Mouse (Mus musculus) ES-E14 (cell line): ENCODE data around the gene Pigb. TPM values are rescaled to one million over a fixed set of nuclear protein-coding genes. Genes with fewer than 3 reads are reported as not detected.

ENCODE experiments used
- DNase-seq: peaks from one replicate; pipeline ENCODE4 v3.0.0-alpha.2; 2013; ENCODE audit warnings: low read depth, low spot score
- H3K27ac ChIP-seq: 2 replicates; pipeline ENCODE4 v1.5.1; 2012; ENCODE audit warnings: low read depth, mild to moderate bottlenecking, low read length, moderate library complexity, mixed read lengths; ENCODE audit not compliant: poor library complexity, insufficient read depth, severe bottlenecking
- H3K36me3 ChIP-seq: 2 replicates; pipeline ENCODE4 v1.6.1; 2012; ENCODE audit warnings: mild to moderate bottlenecking, low read length, moderate library complexity, mixed read lengths; ENCODE audit not compliant: control insufficient read depth, poor library complexity, insufficient read depth, severe bottlenecking
- H3K4me1 ChIP-seq, 2 experiments: fragments of 150-350 bp in 1 of 2; sonication (generic) in 1 of 2; 2 replicates each; pipeline ENCODE4 v1.6.1; 2012; ENCODE audit warnings: low read length in 2 of 2, mild to moderate bottlenecking in 1 of 2, mixed read lengths in 1 of 2; ENCODE audit not compliant: control insufficient read depth in 2 of 2, insufficient read depth in 2 of 2, poor library complexity in 1 of 2
- H3K4me3 ChIP-seq, 2 experiments: fragments of 150-350 bp in 1 of 2; sonication (generic) in 1 of 2; 2 replicates each; pipeline ENCODE4 v1.5.1; 2012; ENCODE audit warnings: low read length in 2 of 2, low read depth in 1 of 2, mild to moderate bottlenecking in 1 of 2, mixed read lengths in 1 of 2; ENCODE audit not compliant: insufficient read depth in 1 of 2, poor library complexity in 1 of 2, severe bottlenecking in 1 of 2
- H3K9ac ChIP-seq: 2 replicates; pipeline ENCODE4 v1.6.1; 2012; ENCODE audit warnings: low read depth, mild to moderate bottlenecking, low read length, mixed read lengths; ENCODE audit not compliant: poor library complexity, insufficient read depth, severe bottlenecking
- H3K9me3 ChIP-seq: fragments of 150-350 bp; sonication (generic); 2 replicates; pipeline ENCODE4 v1.6.1; 2012; ENCODE audit warnings: low read depth, mild to moderate bottlenecking, low read length; ENCODE audit not compliant: control insufficient read depth, insufficient read depth
- CHD2 ChIP-seq: IDR thresholded peaks from 2 replicates; pipeline ENCODE4 v1.6.1; 2014; ENCODE audit warnings: mild to moderate bottlenecking, low read depth, low read length, inconsistent platforms
- HCFC1 ChIP-seq: IDR thresholded peaks from 2 replicates; pipeline ENCODE4 v1.6.1; 2012; ENCODE audit warnings: low read length, inconsistent platforms, borderline replicate concordance; ENCODE audit not compliant: insufficient read depth
- MAFK ChIP-seq: IDR thresholded peaks from 2 replicates; pipeline ENCODE4 v1.6.1; 2014; ENCODE audit warnings: mild to moderate bottlenecking, low read depth, low read length, inconsistent platforms; ENCODE audit not compliant: insufficient read depth
- ZC3H11A ChIP-seq: IDR thresholded peaks from 2 replicates; pipeline ENCODE4 v1.6.1; 2012; ENCODE audit warnings: low read depth, mild to moderate bottlenecking, inconsistent platforms, low read length, borderline replicate concordance
- ZNF384 ChIP-seq: IDR thresholded peaks from 2 replicates; pipeline ENCODE4 v1.6.1; 2012; ENCODE audit warnings: low read depth, low read length, inconsistent platforms
- in situ Hi-C, 2 experiments: fragments of 600-800 bp; cut with MboI; formaldehyde crosslinking; loops; one replicate each; pipeline ENCODE4 v1.15.1; 2025; ENCODE audit warnings: low sequenced_read_pairs in 2 of 2, inconsistent platforms in 1 of 2; ENCODE audit not compliant: unreplicated experiment in 2 of 2
- total RNA-seq: library from RNA; depleted of rRNA; stranded (reverse); fragments of 300-350 nt; gene quantifications from 2 replicates; pipeline ENCODE4 v1.2.3, GENCODE M21; 2012

Gene Pigb
- total RNA-seq, 1 experiment: 14.9 TPM

DNA sequence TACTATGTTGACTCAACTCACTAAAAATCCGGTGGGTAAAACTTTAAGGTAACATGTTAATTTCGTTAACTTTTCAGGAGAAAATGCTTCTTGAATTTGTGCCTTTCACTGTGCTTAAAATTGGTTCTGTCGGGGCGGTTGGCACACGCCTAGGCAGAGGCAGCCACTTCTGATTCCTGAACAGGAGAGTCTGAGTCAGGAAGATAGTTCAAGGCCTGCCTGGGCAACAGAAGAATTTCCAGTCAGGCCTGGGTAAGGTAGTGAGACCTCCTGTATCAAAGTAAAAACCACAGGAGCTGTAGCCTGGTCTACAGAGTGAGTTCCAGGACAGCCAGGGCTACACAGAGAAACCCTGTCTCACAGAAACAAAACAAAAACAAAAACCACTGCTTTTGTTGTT is 47.6 kb downstream of the Pigb start:
- TF ChIP-seq MAFK (no peak), ZNF384 (no peak), HCFC1 (no peak), CHD2 (no peak), ZC3H11A (no peak)
- Histone ChIP-seq H3K9me3 (no peaks in the 10 kb centered on the region), H3K36me3 (no peaks in the 10 kb centered on the region), H3K4me1 (peaks cover 5 to 16% of the 10 kb centered on the region in 2 experiments), H3K9ac (no peak overlapping the region), H3K27ac (no peak overlapping the region), H3K4me3 (no peak overlapping the region)
- in situ Hi-C loops: no loop called here
- no peak for DNase-seq

DNA sequence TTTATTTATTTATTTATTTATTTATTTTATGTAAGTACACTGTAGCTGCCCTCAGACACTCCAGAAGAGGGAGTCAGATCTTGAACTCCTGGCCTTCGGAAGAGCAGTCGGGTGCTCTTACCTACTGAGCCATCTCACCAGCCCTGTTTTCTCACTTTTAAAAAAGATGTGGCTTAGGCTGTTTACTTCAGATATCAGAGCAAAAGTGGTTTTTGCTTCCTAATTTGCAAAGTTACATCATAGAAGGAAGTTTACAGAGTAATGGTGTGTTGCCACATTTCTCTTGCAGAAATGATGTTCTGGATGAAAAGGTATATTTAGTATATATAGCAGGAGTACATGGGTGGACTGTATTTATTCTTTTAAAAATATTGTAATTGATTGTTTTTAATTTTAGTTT is 48.8 kb downstream of the Pigb start:
- DNase-seq: no peak
- H3K36me3 ChIP-seq: no peaks in the 10 kb centered on the region
- no peak overlapping the region for H3K9ac ChIP-seq

DNA sequence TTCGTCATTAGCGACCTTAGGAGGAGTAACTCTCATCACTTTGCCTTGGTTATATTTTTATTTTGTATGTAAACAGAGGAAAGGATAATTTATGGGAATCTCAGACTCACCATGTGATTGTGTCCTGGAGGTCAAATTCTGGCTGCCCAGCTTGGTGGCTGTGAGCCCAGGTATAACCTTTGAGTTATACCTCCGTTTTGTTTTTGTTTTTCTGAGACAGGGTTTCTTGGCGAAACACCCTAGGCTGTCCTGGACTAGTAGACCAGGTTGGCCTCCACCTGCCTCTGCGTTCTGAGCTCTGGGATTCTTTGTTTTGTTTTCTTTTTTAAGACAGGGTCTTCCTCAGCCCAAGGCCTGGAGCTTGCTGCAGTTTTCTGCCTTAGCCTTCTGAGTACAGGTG is 51.5 kb downstream of the Pigb start:
- Histone ChIP-seq H3K9ac (no peak overlapping the region), H3K4me1 (peaks cover 0 to 6% of the 10 kb centered on the region in 2 experiments; a peak in 2 of 4 replicates), H3K4me3 (no peak overlapping the region), H3K9me3 (no peaks in the 10 kb centered on the region), H3K36me3 (no peaks in the 10 kb centered on the region), H3K27ac (no peak overlapping the region)
- TF ChIP-seq CHD2 (no peak), ZC3H11A (no peak), MAFK (no peak), ZNF384 (no peak), HCFC1 (no peak)
- no peak for DNase-seq
- in situ Hi-C loops: no loop called here

More for the DNA sequence above, 48.8 kb downstream of the Pigb start:
- Histone ChIP-seq H3K9me3 (no peaks in the 10 kb centered on the region), H3K4me3 (no peak overlapping the region), H3K4me1 (peaks cover 3 to 14% of the 10 kb centered on the region in 2 experiments), H3K27ac (no peak overlapping the region)
- in situ Hi-C loops: no loop called here
- TF ChIP-seq CHD2: no peak
- TF ChIP-seq HCFC1: no peak
- TF ChIP-seq ZNF384: no peak
- TF ChIP-seq MAFK: no peak
- no peak for TF ChIP-seq ZC3H11A

DNA sequence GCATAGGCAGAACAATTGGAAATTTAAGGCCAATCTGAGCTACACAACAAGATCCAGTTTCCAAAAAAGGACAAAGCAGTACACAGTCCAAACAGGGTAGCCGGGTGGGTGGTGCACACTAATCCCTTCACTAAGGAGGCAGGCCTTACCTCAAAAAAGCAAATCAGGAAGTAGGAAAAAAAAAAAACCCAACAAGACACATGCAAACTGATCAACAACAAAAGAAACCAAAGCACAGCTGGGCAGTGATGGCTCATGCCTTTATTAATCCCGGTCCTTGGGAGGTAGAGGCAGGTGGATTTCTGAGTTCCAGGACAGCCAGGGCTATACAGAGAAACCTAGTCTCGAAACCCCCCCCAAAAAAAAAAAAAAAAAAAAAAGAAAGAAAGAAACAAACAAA is 52.5 kb downstream of the Pigb start:
- H3K27ac ChIP-seq: no peak overlapping the region
- H3K36me3 ChIP-seq: no peaks in the 10 kb centered on the region
- in situ Hi-C loops: no loop called here
- TF ChIP-seq CHD2 (no peak), ZC3H11A (no peak), HCFC1 (no peak), MAFK (no peak), ZNF384 (peak; percentile 70)
- no peak for DNase-seq
- no peaks in the 10 kb centered on the region for H3K9me3 ChIP-seq
- peaks cover 0 to 2% of the 10 kb centered on the region in 2 experiments; a peak in 2 of 4 replicates for H3K4me1 ChIP-seq
- H3K9ac ChIP-seq: no peak overlapping the region
- no peak overlapping the region for H3K4me3 ChIP-seq
